Mouse (Mus musculus) cerebellum, adult 9-11 months (tissue): ENCODE results near the gene Pip4k2c.
A peak's percentile ranks its signal among the peaks of the same experiment; 100 is the strongest.
"Not testable (repeated sequence)": the region's sequence is repeated elsewhere in the genome, so short reads cannot be mapped to it uniquely, and the experiment has no call there.

Experiments
- DNase-seq: peaks from one replicate; pipeline ENCODE4 v3.0.0; 2022

The Pip4k2c gene

DNA sequence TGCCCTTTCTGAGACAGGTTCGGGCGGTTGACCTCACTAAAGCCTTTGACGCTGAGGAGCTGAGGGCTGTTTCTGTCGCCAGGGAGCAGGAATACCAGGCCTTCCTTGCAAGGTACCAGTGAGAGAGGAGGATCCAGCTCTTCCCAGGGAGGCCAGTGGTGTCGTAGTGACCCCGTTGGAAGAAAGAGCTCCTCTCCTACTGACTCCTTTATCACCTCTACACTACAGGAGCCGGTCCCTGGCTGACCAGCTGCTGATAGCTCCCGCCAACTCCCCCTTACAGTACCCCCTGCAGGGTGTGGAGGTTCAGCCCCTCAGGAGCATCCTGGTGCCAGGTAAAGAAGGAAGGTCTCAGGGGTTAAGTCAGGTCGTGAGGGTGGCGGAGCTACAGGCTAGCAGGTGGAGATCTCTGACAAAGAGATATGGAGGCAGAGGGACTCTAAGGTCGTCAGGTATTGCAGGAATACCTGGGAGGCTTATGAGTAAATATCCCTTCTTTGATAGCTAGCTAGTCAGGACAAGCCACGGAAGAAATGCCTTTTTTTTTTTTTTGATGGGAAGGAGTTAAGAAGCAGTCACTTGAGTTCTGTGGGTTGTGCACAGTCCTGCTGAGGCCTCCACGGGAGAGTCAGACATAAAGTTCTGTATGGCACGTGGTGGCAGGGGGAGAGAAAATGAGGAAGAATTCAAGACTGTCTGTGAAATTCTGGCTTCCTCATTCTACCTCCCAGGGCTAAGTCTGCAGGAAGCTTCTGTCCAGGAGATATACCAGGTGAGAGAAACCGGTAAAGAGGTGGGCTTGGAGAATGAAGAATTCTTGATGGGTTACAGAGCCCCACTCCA, 44.4 kb downstream of the Pip4k2c start:
- peak; percentile 63 for DNase-seq

DNA sequence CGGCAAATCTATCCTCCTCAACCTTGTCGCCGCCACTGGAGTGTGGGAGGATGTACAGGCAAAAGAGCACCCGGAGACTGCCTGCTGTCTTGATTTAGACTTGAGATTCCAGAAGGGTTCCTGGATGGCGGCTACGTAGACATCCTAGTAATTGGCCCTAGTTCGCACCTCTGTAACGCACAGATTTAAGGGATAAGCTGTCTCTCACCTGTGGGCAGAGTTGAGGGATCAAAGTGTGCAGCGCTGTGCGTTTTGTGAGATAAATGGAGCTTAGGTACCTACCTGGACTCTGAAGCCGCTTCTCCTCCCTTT, 45.0 kb downstream of the Pip4k2c start:
- no peak for DNase-seq

DNA sequence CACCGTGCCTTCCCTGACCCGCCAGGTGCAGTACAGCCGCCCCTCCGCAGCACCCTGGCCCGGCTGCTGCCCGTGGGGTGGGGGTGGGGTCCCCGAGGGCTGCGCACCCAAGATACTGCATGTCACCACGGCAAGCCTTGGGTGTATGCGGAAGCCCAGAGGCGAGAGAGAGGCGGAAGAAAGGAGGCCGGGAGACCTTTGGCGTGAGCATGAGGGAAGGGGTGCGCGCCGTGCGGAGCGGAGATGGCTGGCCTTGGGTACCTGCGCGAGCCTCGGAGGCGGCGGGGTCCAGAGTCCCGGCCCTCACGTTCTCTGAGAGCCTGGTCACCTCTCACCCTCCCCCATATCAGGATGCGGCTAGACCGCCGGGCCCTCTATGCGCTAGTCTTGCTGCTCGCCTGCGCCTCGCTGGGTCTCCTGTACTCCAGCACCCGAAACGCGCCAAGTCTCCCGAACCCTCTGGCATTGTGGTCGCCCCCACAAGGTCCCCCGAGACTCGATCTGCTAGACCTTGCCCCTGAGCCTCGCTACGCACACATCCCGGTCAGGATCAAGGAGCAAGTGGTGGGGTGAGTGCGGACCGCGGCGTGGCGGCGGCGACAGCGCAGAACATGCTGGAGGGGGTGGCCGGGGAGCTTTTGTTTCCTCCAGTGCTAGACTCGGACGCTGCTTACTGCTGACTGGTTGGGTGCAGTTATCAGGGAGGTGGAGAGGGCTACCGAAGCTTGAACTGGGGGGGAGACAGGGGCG, 45.6 kb downstream of the Pip4k2c start:
- DNase-seq, result peak; percentile 77

DNA sequence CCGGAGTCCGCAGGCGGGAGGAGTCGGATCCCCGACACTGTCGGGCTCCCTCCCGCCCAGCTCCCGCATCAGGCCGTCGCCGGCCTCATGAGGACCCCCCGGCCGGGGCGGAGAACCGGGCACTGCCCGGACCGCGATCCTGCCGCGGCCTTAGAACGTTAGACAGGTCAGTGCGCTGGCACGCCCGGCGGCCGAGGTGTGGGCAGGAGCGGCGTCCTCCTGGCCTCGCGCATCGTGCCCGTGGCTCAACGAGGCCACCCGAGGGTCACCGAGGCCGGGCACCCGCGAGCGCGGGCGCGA, 46.1 kb downstream of the Pip4k2c start:
- no peak for DNase-seq

DNA sequence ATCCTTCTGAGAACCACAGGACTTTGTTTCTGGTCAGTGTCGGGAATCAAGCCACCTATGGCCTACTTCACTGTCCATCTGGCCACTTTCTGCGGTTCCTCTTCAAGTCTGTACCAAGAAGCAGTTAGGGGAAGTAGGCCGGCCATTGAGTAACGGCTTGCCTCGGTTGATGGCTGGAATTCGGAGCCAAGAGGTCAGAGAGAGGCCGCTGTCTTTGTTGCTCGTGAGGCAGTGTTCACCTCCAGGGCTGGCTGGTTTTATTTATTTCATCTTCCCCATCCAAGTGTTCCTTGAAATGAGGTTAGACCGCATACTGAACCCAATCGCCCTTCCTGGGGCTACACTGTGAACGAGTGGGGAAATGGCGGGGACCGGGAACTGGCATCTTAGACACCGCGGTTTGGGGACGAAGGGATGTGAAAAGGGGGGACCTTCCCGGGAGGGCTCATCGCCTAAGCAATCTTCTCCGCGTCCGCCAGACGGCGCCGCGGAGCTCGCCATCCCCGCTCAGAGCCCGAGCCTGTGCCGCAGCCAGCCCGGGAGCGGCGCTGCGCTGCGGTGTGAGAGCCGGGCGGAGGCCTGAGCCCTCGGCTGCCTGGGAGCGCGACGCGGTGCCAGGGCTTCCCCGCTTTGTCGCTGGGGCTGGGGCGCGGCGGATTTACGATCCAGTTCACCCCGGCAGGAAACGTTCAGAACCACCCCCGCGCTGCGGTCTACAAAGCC, 46.6 kb downstream of the Pip4k2c start, which contains the start of gene B4galnt1:
TSS of gene B4galnt1 (plus strand) at position 595 of the 723 bp plus-strand sequence.
- peak; percentile 88 for DNase-seq

DNA sequence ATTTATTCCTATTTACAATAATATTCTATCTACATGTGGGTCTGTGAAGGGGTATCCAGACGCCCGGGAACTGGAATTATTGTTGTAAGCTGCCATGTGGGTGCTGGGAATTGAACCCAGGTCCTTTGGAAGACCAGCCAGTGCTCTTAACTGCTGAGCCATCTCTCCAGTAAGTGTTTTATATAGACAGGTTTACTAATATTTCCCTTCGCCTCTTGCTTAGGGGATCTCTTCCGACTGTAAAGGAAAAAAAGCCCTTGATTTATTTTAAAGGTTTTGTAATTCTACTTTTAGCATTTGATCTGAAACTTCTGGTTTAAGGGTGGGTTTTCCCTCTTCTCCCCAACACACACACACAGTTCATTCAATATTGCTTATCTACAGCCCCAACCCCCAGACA, 47.2 kb downstream of the Pip4k2c start:
- peak; percentile 22 for DNase-seq

DNA sequence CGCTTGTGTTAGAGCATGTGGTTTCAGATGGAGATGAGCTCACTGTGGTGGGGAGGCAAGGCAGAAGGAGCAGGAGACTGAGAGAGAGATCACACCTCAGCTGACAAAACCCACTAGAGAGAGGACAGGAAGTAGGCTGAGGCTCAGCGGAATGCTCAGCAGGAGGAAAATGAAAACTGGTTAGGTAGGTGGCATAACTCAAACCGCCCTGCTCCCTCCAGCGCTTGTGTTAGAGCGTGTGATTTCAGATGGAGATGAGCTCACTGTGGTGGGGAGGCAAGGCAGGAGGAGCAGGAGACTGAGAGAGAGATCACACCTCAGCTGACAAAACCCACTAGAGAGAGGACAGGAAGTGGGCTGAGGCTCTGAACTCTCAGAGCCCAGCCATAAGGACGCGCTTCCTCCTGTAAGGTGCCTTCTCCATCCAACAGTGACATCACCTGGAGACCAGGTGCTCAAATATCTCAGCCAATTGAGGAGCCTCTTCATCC, 48.6 kb downstream of the Pip4k2c start:
- peak; percentile 15 for DNase-seq

DNA sequence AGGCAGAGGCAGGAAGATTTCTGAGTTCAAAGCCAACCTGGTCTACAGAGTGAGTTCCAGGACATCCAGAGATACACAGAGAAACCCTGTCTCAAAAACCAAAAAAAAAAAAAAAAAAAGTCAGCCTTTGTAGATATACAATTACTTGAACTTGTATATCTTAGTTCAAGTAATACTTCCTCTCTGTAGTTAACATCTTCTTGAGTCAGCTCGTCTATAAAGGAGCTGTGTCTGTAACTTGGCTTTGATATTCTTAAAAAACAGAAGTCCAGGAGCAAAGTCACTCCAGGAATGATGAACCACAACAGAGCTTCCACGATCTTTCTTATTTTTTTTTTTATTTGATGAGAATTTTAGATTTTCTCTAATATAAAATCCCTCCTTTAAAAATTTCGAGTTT, 50.7 kb downstream of the Pip4k2c start:
- no peak for DNase-seq

DNA sequence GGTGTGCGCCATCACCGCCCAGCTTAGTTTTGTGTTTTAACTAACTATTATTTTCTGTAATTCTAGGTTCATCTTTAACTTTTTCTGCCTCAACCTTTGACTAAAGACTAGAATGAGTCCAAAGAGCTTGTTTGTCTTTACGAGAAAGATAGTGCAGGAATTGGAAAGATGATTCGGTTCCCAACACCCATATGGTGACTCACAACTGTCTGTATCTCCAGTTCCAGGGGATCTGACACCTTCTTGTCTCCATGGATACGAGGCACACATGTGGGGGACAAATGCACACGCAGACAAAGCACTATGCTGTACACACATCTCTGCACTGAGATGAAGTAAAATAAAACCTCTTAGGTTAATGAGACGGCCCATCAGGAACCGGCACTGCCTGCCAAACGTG, 51.3 kb downstream of the Pip4k2c start:
- no peak for DNase-seq

DNA sequence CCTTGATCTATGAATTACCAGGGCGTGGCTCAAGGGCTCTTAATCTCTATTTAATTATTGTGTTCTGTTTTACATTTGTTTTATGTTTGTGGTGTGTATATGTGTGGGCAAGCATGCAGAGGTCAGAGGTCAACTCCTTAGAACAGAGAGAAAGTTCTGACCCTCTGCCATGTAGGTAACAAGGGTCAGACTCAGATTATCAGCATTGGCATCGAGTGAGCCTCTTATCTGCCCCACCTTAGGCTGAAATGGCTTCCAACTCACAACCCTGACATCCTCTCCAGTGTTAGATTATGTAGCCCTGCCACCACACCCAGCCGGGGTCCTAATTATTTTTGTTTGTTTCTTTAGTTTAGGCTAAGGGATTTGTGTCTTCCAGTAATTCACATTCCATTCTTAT, 52.9 kb downstream of the Pip4k2c start:
- no peak for DNase-seq

DNA sequence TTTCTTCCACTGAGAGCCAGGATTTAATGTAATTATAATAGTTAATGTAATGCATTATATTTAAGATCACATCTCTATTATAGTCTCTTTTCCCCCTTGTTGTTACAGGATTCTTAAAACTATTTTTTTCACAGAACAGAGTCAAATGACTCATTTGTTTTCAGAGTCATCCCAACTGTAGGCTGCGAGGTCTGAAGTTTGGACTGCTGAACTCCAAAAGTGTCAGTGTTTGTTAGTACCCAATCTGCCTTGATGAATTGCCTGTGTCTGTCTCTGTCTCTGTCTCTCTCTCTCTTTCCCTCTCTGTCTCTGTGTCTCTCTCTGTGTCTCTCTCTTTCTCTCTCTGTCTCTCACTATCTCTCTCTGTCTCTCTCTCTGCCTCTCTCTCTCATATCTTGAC, 54.9 kb downstream of the Pip4k2c start:
- no peak for DNase-seq

DNA sequence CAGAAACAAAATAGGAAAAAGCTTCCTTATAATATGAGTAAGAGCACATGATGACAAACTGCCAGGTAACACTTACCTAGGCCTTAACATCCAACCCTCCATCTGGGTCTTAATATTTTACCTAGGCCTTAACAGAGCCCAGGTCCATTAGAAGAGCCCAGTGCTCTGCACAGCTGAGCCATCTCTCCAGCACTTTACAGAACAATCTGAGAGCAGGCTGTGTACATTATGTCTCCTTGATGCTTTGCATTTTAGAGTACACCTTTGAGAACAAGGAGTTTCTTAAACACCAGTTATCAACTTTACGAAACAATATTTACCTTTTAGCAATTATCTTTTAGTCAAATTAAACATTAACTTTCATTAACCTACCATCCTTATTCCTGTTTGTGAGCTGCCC, 55.3 kb downstream of the Pip4k2c start:
- no peak for DNase-seq

DNA sequence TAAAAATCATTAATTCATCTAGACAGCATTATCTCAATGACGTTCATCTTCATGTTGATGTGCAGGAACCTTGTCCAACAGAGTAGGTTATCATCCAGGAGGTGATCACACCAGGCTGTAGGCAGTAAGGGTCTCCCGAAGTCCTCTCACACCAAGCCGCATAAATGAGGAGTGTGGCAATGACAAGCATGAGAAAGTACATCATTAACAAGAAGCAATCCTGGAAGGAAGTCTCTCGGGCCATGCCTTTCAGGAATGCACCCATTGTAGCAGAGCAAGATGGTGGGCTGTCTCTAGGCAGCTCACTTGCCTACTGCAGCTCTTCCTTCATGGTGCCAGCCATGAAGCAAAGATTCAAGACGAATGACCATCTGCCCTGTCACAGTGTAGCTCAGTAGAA, 56.7 kb downstream of the Pip4k2c start:
- DNase-seq, result no peak

DNA sequence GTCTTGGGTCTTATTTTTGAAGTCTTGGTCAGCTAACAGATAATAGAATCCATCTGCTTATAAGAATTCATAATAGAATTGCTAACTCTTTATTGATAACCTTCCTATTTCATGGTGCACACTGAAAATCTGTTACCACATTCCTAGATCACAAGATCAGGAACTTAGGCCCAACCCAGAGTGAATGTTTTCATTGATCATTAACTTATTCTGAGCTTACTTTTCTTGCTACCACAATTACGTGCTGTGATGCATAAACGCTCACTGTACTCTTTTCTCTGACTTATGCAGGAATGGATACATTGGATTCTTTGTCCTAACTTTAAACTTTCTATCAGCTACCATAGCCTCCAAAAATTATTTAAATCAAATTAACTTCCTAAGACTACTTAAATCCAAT, 57.1 kb downstream of the Pip4k2c start:
- DNase-seq, result no peak

DNA sequence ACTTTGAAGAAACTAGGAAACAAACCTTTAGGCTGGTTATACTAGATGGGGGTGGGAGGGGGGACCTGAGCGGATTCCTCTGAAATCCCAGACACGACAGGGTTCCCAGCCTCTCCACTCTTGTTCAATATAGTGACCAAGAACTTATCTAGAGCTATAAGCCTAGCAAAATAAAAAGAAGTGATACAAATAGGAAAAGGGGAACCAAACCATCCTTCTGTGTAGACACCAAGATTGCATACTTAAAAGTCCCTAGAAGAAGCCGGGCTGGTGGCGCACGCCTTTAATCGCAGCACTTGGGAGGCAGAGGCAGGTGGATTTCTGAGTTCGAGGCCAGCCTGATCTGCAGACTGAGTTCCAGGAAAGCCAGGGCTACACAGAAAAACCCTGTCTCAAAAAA, 58.1 kb downstream of the Pip4k2c start:
- no peak for DNase-seq

DNA sequence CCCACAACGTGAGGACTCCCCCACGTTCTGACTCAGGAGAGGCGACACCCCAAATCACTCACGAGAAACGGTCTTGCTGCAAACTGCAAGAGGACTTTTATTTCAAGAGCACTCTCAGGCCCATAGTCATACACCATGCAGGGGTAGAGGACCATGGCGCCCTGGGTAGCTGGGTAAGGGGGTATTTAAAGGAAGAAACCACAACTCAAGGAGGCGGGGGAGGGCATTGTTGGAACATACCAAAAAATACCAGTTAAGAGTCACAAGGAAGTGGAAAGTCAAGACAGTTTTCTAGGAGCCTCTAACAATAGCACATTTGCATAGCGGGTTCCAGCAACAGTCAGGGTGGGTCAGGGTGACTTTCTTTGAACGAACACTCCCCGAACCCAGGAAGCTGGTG, 58.8 kb downstream of the Pip4k2c start:
- DNase-seq, result not testable (repeated sequence)

DNA sequence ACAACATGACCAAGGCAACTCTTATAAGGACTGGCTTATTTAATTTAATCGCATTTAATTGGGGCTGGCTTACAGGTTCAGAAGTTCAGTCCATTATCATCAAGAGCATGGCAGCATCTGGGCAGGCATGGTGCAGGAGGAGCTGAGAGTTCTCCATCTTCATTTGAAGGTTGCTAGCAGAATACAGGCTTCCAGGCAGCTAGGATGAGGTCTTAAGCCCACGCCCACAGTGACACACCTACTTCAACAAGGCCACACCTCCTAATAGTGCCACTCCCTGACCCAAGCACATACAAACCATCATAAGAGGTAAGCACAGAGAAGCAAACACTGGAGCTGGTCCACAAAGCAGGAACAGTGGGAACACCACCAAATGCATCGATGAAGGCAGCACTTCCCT, 60.2 kb downstream of the Pip4k2c start:
- DNase-seq, result not testable (repeated sequence)

DNA sequence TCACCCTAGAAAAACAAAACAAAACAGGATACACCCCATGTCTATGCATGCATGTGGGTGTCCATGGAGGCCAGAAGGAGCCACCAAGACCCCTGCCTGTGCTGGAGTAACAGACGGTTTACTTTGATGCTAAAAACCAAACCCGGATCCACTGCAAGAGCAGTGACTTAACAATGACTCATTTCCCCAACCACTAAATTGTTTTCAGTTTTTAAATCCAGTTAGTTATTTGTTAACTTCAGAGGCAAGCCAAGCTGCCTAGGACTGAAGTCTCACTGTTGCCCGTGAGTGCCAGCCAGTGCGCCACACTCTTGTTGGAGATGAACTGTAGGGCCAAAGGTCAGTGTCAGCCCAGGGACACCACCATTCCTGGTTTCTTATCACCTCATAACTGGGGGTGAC, 60.9 kb downstream of the Pip4k2c start:
- no peak for DNase-seq

DNA sequence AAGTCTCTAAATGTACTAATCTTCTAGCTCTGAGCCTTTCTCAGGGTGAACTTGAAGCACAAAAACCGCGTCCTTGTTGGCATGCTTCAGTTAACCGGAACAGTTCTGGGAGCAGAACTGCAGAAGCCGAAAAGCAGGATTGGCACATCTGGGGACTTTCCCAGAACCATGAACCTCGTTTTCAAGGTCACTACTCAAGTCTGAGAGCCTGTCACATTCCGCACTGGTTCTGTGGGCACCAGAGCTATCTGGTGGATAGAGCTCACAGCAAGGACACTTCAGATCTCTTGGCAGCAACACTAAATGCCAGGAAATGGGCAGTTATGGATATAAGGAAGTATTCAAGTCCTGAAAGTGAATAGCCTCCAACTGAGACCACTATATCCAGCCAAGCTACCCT, 64.2 kb downstream of the Pip4k2c start:
- no peak for DNase-seq
